Mouse (Mus musculus) left cerebral cortex, adult 2 months (tissue): ENCODE measurements at regions not wholly inside any gene's neighbourhood (a gene's known extent, or its start where the extent isn't known, plus 50 kb on each side); places are given as distances from the start of the nearest gene placed in this dataset.

Experiments used
- DNase-seq, 2 experiments: peaks; one replicate each; pipeline ENCODE4 v3.0.0; 2021 to 2022; ENCODE audit warnings: low spot score in 2 of 2, mixed read lengths in 1 of 2; ENCODE audit errors: extremely low spot score in 1 of 2
- H3K27ac ChIP-seq: fragments of 200-600 bp; 2 replicates; pipeline ENCODE4 v1.8.1; 2022
- H3K4me3 ChIP-seq: fragments of 200-600 bp; 2 replicates; pipeline ENCODE4 v1.8.1; 2022
- CTCF ChIP-seq: fragments of 200-600 bp; IDR thresholded peaks from 2 replicates; pipeline ENCODE4 v1.8.1; 2022; ENCODE audit warnings: antibody characterized with exemption, mild to moderate bottlenecking, moderate library complexity
- intact Hi-C: fragments of 180-260 bp; cut with DNase I; formaldehyde crosslinking; loops from one replicate; pipeline ENCODE4 v1.15.1; 2025

DNA sequence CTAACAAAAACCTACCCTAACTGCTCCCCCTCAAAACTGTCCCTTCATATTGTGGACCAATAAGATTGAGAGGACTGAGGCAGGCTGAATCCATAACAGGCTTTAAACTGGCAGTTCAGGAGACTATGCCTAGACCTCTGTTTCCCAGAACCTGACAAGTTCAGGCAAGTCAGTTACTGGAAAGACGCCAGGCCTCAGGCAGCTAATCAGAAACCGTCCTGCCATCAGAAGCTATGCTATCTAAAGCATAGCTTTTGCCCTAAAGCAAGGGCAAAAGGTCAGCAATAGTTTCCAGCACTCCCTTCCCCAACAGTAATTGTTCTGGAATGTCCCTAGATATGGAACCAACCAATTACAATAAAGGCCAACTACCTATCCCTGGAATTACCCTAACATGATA lies 273.0 kb downstream of the Bche start:
- Histone ChIP-seq H3K4me3 (no peak overlapping the region), H3K27ac (no peak overlapping the region)
- no peak for DNase-seq
- intact Hi-C loops = loop anchor here (2.0 kb wide), 1 partner anchor 14 kb away; no protein-coding TSS in a partner anchor
- no peak for TF ChIP-seq CTCF

DNA sequence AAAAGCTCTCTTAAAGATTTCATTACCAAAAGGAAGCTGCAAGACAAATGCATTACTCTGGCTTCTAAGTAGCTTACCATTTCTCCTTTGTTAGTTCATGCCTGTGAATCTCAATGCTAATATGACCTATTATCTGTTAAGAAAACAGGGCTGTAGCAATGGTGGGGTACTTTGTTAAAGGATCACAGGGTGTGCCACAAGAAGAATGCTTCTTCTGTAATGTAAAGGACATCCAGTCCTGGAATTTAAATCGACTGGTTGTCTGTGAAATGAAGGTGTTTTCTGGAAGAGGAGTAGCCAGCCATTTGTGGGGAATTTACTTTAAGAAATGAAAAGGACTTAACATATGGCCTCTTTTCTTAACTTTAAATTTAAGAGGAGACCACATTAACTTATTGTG lies 273.9 kb downstream of the Bche start:
- intact Hi-C loops = loop anchor here (2.0 kb wide), 1 partner anchor 14 kb away; no protein-coding TSS in a partner anchor
- H3K4me3 ChIP-seq = no peak overlapping the region
- TF ChIP-seq CTCF = no peak
- H3K27ac ChIP-seq = no peak overlapping the region
- DNase-seq = no peak

DNA sequence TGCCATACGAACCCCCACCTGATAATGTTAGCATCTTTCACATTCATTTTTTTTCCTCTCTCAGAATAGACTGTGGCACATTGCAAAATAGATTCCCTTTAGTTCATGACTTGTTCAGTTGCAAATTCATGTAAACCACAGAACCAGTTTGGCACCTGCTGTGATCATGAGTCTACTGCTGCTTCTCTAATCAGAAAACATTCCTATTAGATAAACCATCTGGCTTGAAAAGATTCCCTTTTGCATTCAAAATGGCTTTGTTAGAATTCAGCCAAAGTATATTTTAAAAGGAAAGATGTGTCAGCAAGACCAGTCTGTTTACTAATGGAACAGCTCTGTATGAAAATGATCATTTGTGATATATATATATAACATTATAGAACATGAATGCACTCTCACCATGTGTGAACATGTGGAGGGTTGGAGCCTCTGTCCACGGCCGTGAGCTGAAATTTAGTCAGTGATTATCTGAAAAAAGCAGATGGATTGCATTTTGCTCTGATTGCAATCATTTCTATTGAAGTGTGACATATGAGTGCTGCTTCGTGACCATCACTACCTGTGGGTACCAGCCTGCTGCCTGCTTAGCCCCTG lies 298.2 kb downstream of the Bche start:
- no peak for TF ChIP-seq CTCF
- DNase-seq = no peak
- intact Hi-C loops = no loop called here
- no peak overlapping the region for H3K4me3 ChIP-seq
- no peak overlapping the region for H3K27ac ChIP-seq

DNA sequence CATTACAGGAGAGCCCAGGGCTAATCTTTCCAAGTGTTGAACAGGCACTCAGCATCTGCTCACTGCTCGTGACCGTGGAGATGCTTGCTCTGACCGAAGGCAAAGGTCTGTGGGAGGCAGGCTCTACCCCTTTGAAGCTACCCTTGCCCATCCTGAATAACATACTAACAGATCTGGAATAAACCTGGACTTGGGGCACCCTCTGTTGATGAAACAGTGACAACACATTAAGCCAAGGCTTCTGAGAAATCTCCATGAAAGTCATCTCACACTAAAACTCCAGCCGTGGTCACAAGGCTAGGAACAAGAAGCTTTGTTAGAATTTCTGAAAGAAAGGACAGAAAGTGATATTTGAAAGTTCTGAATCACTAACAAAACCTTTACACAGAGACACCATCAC lies 306.8 kb downstream of the Bche start:
- H3K27ac ChIP-seq = no peak overlapping the region
- H3K4me3 ChIP-seq = no peak overlapping the region
- peak in 1 of 2 experiments; percentile 25 for DNase-seq
- intact Hi-C loops = loop anchor here (2.0 kb wide), 1 partner anchor 267 kb away; no protein-coding TSS in a partner anchor
- TF ChIP-seq CTCF = peak; percentile 53

DNA sequence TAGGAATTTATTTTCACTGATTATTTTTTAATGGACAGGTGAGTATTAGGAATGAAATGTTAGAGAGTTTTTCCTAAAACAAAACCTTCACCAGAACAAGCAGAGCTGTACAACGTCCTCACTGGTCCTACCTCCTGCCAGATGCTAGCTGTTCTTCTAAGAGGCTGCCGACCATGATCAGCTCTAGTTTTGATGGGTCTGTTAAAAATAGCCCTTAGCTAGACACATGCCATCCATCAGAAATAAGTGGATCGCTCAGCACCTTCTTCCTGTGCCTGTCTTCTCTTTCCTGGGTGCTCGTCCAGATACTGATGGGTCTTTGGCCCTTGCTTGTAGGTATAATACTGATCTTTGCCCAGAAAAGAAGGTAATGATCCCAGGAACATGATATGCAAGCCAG lies 312.4 kb downstream of the Bche start:
- no peak for DNase-seq
- H3K27ac ChIP-seq = peak overlapping the region; percentile 69
- intact Hi-C loops = loop anchor here (5.0 kb wide), 2 partner anchors 179 to 329 kb away; no protein-coding TSS in a partner anchor
- H3K4me3 ChIP-seq = no peak overlapping the region
- no peak for TF ChIP-seq CTCF

DNA sequence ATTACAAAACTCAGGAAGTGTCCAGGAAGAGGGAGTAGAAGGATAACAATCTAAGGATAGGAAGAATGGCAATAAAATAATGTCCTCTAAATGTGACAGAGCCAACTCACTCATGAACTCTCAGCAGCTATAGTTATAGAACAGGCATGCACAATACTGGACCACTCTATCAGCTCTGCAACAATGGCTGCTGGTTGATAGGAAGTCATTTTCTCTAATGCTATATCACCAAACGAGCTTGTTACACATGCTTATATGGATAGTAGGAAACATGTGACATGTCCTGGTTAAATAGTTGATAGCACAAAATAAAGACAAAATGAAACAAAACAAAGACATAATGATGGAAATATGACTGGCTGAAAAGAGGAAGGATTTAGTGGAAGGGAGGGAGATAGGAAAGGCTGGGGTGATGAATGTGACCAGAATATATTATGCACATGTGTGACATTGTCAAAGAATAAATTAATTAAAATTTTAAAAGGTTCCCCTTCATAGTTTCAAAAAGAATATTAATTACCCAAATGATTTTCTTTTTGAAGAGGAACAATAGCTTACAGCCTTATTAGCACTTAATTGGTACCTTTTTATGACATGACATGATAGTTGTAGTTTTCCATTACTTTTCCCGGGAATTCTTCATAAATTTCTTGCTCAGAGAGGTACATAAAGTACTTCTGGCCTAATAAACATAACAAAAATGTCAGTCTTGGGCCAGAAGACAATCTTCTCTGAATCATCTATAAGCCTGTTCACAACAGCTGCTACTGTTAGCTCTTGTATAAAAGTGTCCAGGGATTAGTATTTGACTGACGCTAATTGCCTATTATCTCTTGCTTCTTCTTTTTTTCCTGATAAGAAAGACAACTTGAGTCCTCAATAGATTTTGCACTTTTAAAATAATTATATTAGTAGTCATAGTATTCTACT lies 318.2 kb downstream of the Bche start:
- no peak for TF ChIP-seq CTCF
- no peak for DNase-seq
- no peak overlapping the region for H3K4me3 ChIP-seq
- intact Hi-C loops = no loop called here
- H3K27ac ChIP-seq = no peak overlapping the region

DNA sequence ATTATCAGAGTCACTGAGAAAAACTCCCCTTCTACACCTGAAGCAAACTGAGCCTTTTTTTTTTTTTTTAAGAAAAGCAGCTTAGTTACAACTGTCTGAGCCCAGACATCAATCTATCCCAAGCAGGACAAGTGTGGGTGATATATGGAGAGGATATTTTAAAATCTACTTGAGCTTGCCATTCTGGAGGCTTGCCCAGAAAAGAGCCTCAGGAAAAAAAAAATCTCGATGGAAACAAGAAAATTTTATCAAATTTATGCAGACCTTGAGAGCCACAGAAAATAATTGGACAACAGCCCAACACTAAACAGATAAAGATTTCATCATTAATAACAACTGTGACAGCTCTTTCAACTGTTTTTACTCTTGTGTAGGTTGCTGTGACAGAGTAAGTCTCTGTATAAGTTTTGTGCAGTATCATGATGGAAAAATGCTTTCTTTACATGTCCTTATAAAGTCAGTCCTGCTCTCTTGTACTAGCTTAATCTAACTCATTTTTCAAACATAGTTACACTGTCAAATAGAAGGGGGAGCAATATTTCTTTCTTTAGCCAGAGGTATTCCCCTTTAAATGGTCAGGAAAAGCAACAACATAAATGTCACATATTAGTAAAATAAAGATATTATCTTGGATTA lies 297.4 kb upstream of the Slitrk3 start:
- intact Hi-C loops = no loop called here
- no peak for TF ChIP-seq CTCF
- no peak for DNase-seq

DNA sequence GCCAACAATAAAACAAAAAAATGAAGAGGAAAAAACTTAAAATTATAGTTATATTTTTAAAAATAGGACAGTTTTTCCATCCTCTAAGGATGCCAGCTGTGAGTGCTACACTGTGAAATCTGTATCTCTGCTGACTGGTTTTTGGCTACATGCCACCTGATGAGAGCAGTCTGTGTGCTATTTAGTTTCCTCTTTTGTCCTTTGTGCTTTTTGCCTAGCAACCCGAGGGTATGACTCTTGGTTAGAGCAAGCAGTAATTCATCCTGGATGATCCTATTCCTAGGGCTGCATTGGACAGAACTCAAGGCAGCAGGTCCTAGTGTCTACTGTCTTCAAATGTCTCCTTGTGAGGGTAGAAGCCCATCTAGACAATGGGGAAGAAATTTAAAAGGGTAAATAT lies 285.6 kb upstream of the Slitrk3 start:
- DNase-seq = peak in 1 of 2 experiments; percentile 28
- Histone ChIP-seq H3K27ac (peak overlapping the region; percentile 29), H3K4me3 (no peak overlapping the region)
- intact Hi-C loops = no loop called here
- TF ChIP-seq CTCF = no peak

More for the DNA sequence above, 297.4 kb upstream of the Slitrk3 start:
- Histone ChIP-seq H3K27ac (0 out of 2 replicates have a peak overlapping the region, but pooled peaks have one; percentile 3), H3K4me3 (no peak overlapping the region)

DNA sequence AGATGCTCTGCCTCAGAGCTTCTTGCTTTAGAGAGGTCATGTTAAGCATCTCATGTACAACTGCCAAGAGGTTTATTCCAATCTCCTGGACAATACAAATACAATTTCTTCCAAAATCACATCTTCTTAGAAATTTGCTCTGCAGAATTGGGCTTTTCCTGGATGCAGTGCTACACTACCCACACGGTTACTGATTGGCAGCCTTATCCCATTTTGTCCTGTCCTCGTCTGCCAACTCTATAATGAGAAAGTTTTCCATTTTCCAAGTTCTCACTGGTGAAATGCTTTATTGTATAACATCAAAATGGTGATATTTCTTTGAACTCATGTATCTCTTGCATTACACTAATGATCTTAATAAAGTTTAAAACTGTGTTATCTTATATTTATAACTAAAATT lies 282.1 kb upstream of the Slitrk3 start:
- H3K4me3 ChIP-seq = no peak overlapping the region
- no peak for TF ChIP-seq CTCF
- intact Hi-C loops = no loop called here
- H3K27ac ChIP-seq = no peak overlapping the region
- no peak for DNase-seq

DNA sequence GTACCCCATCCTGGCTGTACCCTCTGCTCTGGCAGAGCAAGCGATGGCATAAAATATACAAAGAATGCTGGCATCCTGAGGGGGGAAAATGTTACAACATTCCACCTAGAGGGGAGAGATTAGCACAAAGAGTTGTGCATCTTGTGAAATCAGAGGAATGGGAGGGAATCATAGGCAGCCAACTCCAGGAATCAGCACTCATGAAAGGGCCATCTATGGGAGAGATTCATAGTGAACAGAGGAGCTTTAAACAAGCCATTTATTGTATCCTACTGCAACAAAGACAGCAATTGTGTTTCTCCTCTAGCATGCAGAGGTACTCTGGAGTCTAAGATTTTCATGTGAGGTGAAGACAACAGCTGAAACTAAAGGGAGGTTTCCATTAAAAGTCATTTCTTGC lies 265.6 kb upstream of the Slitrk3 start:
- H3K27ac ChIP-seq = no peak overlapping the region
- no peak for TF ChIP-seq CTCF
- no peak overlapping the region for H3K4me3 ChIP-seq
- intact Hi-C loops = no loop called here
- no peak for DNase-seq
